Mouse (Mus musculus) left cerebral cortex, postnatal 10 days (tissue): Measurements from ENCODE around the gene Obox3. TPM values are rescaled to one million over a fixed set of nuclear protein-coding genes. Genes with fewer than 3 reads are reported as not detected.
"Not testable (repeated sequence)": the region's sequence is repeated elsewhere in the genome, so short reads cannot be mapped to it uniquely, and the experiment has no call there.

Source experiments
- DNase-seq, 2 experiments: peaks; one replicate each; pipeline ENCODE4 v3.0.0; 2021 to 2022; ENCODE audit warnings: low spot score in 2 of 2, mixed read lengths in 1 of 2; ENCODE audit errors: extremely low spot score in 1 of 2
- intact Hi-C: fragments of 180-260 bp; cut with DNase I; formaldehyde crosslinking; loops from one replicate; pipeline ENCODE4 v1.15.1; 2025
- total RNA-seq, 2 experiments: library from RNA; stranded (reverse); gene quantifications; 2 replicates each; pipeline ENCODE4 v1.2.3; 2021

Obox3 gene
- not detected for total RNA-seq

GRCm38 (mm10) chr7:15639802-15640201 lies at the start of gene Obox3:
Gene Obox3, minus strand, starts transcription at chr7:15639902.
- intact Hi-C loops: not testable (repeated sequence)

DNA sequence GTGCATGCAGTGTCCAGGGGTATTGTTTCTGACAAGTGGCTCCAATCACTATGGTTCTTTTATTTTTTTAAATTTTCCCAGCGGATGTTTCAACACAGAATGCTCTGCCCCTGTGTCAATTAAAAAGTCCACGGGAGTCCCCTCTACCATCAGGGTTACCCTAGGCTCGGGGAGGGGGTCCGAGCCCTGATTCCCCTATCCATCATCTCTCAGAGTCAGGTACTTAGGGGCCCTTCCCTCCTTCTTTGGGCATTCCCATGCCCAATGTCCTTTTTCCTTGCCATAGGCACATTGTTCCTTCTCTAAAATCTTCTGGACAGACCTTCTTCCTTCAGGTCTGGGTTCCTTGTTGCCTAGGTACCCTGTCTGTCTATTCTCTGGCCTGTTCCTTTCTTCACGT lies 130.3 kb downstream of the Obox3 start:
- DNase-seq, intact Hi-C loops: not testable (repeated sequence)

More at GRCm38 (mm10) chr7:15639802-15640201, at the start of gene Obox3:
- not testable (repeated sequence) for DNase-seq

Other genes starting within 250 kb of the Obox3 start
- not detected for gene Obox5, start 110.2 kb upstream of the Obox3 start, total RNA-seq
- not detected for gene Obox6, start 199.8 kb upstream of the Obox3 start, total RNA-seq
- gene Crx, start 240.1 kb upstream of the Obox3 start, total RNA-seq: not detected
- under 1 TPM; 0.16 to 0.30 TPM for gene Crxos, start 242.7 kb upstream of the Obox3 start, total RNA-seq